Mouse (Mus musculus): ENCODE results near the gene 3100002H09Rik. TPM values are rescaled to one million over a fixed set of nuclear protein-coding genes. Genes with fewer than 3 reads are reported as not detected.

The 3100002H09Rik gene
- polyA plus RNA-seq, 1 experiment from 2014 or later = not detected

DNA sequence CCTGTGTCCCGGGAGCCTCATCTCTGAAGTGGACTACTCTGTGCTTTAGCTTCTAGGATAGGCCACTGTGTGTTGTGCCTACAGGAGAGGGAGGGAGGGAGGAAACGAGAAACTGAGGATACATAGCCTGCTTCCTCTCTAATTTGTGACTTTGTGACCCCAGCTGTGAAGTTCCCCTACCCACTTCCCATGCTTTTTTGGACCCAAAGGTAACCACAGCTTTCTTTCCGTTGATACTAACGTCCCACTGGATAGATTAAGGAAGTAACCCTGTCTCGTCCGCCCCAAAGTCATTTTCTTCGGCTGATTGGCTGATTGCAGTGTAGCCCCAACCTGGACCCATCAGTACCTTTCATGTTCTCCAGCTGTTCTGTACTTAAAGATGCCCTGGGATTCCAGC, 29.9 kb downstream of the 3100002H09Rik start:
- ATAC-seq (ENCODE audit: insufficient number of reproducible peaks, low FRiP score, low TSS enrichment, low read depth) (no peak), DNase-seq (ENCODE audit: low spot score) (no peak)
- Histone ChIP-seq H3K36me3 (ENCODE audit: control insufficient read depth, insufficient read depth, low read length) (no peaks in the 10 kb centered on the region), H3K27me3 (ENCODE audit: control insufficient read depth, insufficient read depth, low read length) (peaks cover 12% of the 10 kb centered on the region), H3K9me3 (ENCODE audit: control insufficient read depth, low read length) (no peaks in the 10 kb centered on the region), H3K4me1 (ENCODE audit: control insufficient read depth, insufficient read depth, low read length) (0 out of 2 replicates have a peak, but pooled peaks cover 2% of the 10 kb centered on the region), H3K9ac (ENCODE audit: low read length) (no peak overlapping the region), H3K27ac (replicated peaks; ENCODE audit: low read depth, low read length) (no peak overlapping the region), H3K4me2 (ENCODE audit: low read depth, severe bottlenecking) (no peak overlapping the region), H3K4me3 (ENCODE audit: low read depth, low read length) (no peak overlapping the region)
- 76% methylated on average over 7 of the region's 7 CpGs for WGBS

DNA sequence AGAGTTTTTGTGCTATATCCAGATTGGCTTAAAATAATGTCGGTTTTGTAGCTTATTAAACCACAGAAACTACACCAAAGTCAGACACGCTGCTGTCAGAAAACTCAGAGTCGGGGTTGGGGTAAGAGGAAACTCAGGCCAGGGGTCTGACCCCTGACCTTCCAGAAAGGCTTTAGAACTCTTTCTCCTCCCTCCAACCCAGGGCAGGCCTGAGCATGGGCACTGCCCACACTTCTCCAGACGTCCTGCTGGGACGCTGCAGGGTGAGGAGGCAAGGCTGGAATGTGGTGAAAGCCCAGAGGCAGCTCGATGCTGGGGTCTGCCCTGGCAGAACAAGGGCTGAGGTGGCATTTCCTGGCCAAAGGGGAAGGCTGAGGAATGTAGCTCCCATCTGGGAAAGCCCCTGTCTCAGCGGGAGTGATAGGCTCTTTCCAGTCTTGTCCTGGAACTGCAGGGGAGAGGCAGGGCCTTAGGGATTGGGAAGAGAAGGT, 34.6 kb downstream of the 3100002H09Rik start:
- Histone ChIP-seq H3K36me3 (ENCODE audit: control insufficient read depth, insufficient read depth, low read length) (no peaks in the 10 kb centered on the region), H3K9me3 (ENCODE audit: control insufficient read depth, low read length) (no peaks in the 10 kb centered on the region), H3K9ac (ENCODE audit: low read length) (no peak overlapping the region), H3K27me3 (ENCODE audit: control insufficient read depth, insufficient read depth, low read length) (peaks cover 41% of the 10 kb centered on the region), H3K4me2 (ENCODE audit: low read depth, severe bottlenecking) (peak overlapping the region; percentile 60; the same call in 1 of the 2 replicates), H3K4me3 (ENCODE audit: low read depth, low read length) (no peak overlapping the region; the same call in 1 of the 2 replicates), H3K4me1 (ENCODE audit: control insufficient read depth, insufficient read depth, low read length) (0 out of 2 replicates have a peak, but pooled peaks cover 2% of the 10 kb centered on the region), H3K27ac (replicated peaks; ENCODE audit: low read depth, low read length) (no peak overlapping the region)
- DNase-seq (ENCODE audit: low spot score) (peak; percentile 30), ATAC-seq (ENCODE audit: insufficient number of reproducible peaks, low FRiP score, low TSS enrichment, low read depth) (no peak)
- WGBS = 3% methylated on average over 7 of the region's 7 CpGs

DNA sequence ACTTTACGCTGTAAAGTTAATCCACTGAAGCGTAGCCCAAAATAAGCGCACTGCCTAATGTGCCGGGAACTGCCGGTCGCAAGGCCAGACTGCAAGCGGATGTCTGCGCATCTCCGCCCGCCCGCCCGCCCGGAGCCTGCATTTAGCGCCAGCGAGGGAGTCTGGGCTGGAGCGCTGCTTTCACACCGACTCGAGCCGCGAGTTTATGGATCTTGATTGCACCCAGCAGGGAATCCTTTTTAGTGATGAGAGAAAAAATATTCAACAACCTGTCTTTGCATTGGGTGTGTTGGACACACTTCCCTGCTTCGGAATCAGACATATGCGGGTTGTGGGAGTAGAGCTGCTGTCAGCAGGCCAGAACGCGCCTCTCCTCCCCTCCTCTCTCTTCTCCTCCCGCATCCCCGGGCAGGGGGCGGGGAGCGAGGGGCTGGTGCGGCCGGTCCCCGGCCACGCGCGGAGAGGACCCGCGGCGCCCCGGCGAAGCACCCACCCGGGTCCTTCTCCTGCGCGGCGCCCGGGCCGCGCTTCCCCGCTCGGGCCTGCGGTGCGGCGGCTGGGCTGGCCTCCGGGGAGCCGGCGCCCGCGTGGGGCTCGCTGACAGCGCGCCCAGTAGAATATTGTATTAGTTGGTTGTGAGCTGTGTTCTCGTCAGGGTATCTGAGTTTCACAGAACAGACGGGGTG, 35.2 kb downstream of the 3100002H09Rik start:
- DNase-seq (ENCODE audit: low spot score) (peak; percentile 52), ATAC-seq (ENCODE audit: insufficient number of reproducible peaks, low FRiP score, low TSS enrichment, low read depth) (no peak)
- H3K4me1 ChIP-seq (ENCODE audit: control insufficient read depth, insufficient read depth, low read length) = 0 out of 2 replicates have a peak, but pooled peaks cover 2% of the 10 kb centered on the region
- H3K27ac ChIP-seq (replicated peaks; ENCODE audit: low read depth, low read length) = no peak overlapping the region
- H3K4me2 ChIP-seq (ENCODE audit: low read depth, severe bottlenecking) = peak overlapping the region; percentile 60
- peak overlapping the region; percentile 25 for H3K4me3 ChIP-seq (ENCODE audit: low read depth, low read length)
- no peaks in the 10 kb centered on the region for H3K9me3 ChIP-seq (ENCODE audit: control insufficient read depth, low read length)
- WGBS = under 1% methylated on average over 58 of the region's 61 CpGs
- no peaks in the 10 kb centered on the region for H3K36me3 ChIP-seq (ENCODE audit: control insufficient read depth, insufficient read depth, low read length)
- H3K27me3 ChIP-seq (ENCODE audit: control insufficient read depth, insufficient read depth, low read length) = peaks cover 41% of the 10 kb centered on the region
- no peak overlapping the region for H3K9ac ChIP-seq (ENCODE audit: low read length)

DNA sequence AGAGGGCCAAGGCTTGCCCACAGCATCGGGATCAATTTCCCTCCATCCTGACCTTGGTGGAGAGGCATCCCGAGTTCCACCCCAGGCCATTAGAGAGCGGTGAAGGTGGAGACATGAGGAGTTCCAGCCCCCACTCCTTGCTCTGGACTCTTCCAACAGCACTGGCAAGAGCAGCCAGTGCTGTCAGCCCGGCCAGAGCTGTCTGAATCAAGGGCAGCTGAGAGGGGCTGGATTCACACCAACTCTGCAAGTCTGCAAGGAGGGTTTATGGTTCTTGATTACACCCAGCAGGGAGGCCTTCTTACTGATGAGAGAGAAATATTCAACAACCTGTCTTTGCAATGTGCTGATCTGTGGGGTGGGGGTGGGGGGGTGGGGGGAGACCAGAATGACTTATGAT, 37.0 kb downstream of the 3100002H09Rik start:
- H3K4me3 ChIP-seq (ENCODE audit: low read depth, low read length) = no peak overlapping the region
- H3K9me3 ChIP-seq (ENCODE audit: control insufficient read depth, low read length) = no peaks in the 10 kb centered on the region
- no peak for ATAC-seq (ENCODE audit: insufficient number of reproducible peaks, low FRiP score, low TSS enrichment, low read depth)
- DNase-seq (ENCODE audit: low spot score) = no peak
- H3K27me3 ChIP-seq (ENCODE audit: control insufficient read depth, insufficient read depth, low read length) = peaks cover 46% of the 10 kb centered on the region
- no peak overlapping the region for H3K9ac ChIP-seq (ENCODE audit: low read length)
- H3K4me1 ChIP-seq (ENCODE audit: control insufficient read depth, insufficient read depth, low read length) = 0 out of 2 replicates have a peak, but pooled peaks cover 2% of the 10 kb centered on the region
- 27% methylated on average over 4 of the region's 4 CpGs for WGBS
- H3K36me3 ChIP-seq (ENCODE audit: control insufficient read depth, insufficient read depth, low read length) = no peaks in the 10 kb centered on the region
- H3K4me2 ChIP-seq (ENCODE audit: low read depth, severe bottlenecking) = no peak overlapping the region
- H3K27ac ChIP-seq (replicated peaks; ENCODE audit: low read depth, low read length) = no peak overlapping the region

DNA sequence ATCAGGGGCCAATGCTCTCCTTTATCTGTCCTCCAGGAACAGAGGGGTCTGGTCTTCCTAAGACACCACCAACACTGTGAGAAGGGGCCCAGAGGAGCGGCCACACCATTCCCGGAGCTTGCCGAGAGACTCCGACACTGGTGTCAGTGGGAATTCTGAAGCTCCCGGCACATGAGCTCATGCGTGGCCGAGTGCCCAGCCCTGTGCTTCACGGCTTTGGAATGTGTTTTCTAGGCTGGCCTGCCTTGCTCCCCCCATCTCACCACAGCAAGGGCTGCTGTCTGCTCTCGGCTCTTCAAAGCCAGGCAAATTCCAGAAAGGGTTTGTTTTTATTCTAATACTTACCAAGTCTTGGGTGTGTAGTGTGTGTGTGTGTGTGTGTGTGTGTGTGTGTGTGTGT, 39.6 kb downstream of the 3100002H09Rik start:
- no peak overlapping the region for H3K9ac ChIP-seq (ENCODE audit: low read length)
- ATAC-seq (ENCODE audit: insufficient number of reproducible peaks, low FRiP score, low TSS enrichment, low read depth) (no peak), DNase-seq (ENCODE audit: low spot score) (no peak)
- H3K27me3 ChIP-seq (ENCODE audit: control insufficient read depth, insufficient read depth, low read length) = peaks cover 36% of the 10 kb centered on the region
- H3K27ac ChIP-seq (replicated peaks; ENCODE audit: low read depth, low read length) = no peak overlapping the region
- H3K9me3 ChIP-seq (ENCODE audit: control insufficient read depth, low read length) = no peaks in the 10 kb centered on the region
- no peaks in the 10 kb centered on the region for H3K36me3 ChIP-seq (ENCODE audit: control insufficient read depth, insufficient read depth, low read length)
- 0 out of 2 replicates have a peak, but pooled peaks cover 2% of the 10 kb centered on the region for H3K4me1 ChIP-seq (ENCODE audit: control insufficient read depth, insufficient read depth, low read length)
- no peak overlapping the region for H3K4me2 ChIP-seq (ENCODE audit: low read depth, severe bottlenecking)
- WGBS = 81% methylated on average over 9 of the region's 9 CpGs
- H3K4me3 ChIP-seq (ENCODE audit: low read depth, low read length) = no peak overlapping the region

DNA sequence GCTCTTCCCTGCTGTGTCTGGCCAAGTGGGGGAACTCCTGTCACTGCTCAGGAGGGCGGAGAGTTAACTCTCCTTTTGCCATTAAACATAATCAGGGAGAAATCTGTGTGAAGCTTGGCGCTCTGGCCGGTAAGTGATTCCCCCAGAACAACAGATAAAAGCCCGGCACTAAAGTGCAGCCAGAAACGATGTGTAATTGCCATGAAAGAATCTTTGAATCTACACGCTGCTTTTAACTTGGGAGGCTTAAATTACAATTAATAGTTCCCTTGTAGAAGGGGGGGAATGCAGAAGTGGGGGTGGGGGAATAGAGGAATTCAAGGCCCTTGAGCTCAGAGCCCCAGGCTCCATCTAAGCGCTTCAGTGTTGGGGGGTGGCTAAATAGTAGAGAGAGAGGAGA, 40.9 kb downstream of the 3100002H09Rik start:
- WGBS = 17% methylated on average over 7 of the region's 7 CpGs
- H3K4me3 ChIP-seq (ENCODE audit: low read depth, low read length) = no peak overlapping the region
- H3K9me3 ChIP-seq (ENCODE audit: control insufficient read depth, low read length) = no peaks in the 10 kb centered on the region
- ATAC-seq (ENCODE audit: insufficient number of reproducible peaks, low FRiP score, low TSS enrichment, low read depth) = no peak
- H3K4me2 ChIP-seq (ENCODE audit: low read depth, severe bottlenecking) = no peak overlapping the region
- no peak for DNase-seq (ENCODE audit: low spot score)
- H3K27ac ChIP-seq (replicated peaks; ENCODE audit: low read depth, low read length) = no peak overlapping the region
- H3K36me3 ChIP-seq (ENCODE audit: control insufficient read depth, insufficient read depth, low read length) = no peaks in the 10 kb centered on the region
- peaks cover 24% of the 10 kb centered on the region for H3K27me3 ChIP-seq (ENCODE audit: control insufficient read depth, insufficient read depth, low read length)
- no peaks in the 10 kb centered on the region for H3K4me1 ChIP-seq (ENCODE audit: control insufficient read depth, insufficient read depth, low read length)
- H3K9ac ChIP-seq (ENCODE audit: low read length) = no peak overlapping the region

DNA sequence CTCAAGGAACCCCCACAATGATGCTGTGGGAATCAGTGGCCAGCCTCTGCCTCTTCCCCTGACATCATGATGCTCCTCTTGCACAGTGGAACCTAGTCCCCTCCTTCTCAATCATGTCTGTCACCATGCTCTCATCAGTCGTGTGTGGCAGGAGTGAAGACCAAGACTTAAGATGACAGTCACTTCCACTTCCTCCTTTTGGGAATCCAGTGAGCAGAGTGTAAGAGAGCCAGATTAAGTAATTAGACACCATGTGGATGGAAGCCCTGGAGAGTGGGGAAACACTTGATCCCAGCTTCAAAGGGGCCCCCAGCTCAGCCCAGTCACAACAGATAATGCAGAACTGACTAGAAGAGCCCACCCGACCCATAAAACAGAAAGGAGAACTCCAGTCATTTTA, 47.2 kb downstream of the 3100002H09Rik start:
- Histone ChIP-seq H3K9ac (ENCODE audit: low read length) (no peak overlapping the region), H3K27me3 (ENCODE audit: control insufficient read depth, insufficient read depth, low read length) (no peaks in the 10 kb centered on the region; the same call in 1 of the 2 replicates), H3K4me1 (ENCODE audit: control insufficient read depth, insufficient read depth, low read length) (no peaks in the 10 kb centered on the region), H3K4me2 (ENCODE audit: low read depth, severe bottlenecking) (no peak overlapping the region), H3K9me3 (ENCODE audit: control insufficient read depth, low read length) (no peaks in the 10 kb centered on the region), H3K4me3 (ENCODE audit: low read depth, low read length) (no peak overlapping the region), H3K27ac (replicated peaks; ENCODE audit: low read depth, low read length) (no peak overlapping the region), H3K36me3 (ENCODE audit: control insufficient read depth, insufficient read depth, low read length) (no peaks in the 10 kb centered on the region)
- ATAC-seq (ENCODE audit: insufficient number of reproducible peaks, low FRiP score, low TSS enrichment, low read depth) (no peak), DNase-seq (ENCODE audit: low spot score) (no peak)
- 59% methylated on average over 2 of the region's 2 CpGs for WGBS

DNA sequence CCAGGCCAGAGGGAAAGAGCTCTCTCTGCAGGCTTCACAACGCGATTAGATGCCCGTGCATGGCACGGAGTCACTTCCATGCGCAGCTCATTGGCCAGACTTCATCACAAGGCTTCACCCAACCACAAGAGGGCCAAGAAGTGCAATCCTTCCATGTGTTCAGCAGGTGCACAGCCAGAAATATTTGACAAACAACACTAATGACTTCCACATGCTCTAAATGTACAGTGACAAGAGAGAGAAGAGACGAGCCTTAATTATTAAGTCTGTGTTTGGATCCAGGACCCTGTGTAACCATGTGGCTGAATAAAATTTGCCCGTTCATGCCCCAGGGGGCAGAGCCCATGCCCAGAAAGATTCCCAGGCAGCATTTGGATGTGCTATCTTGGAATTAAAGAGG, 47.9 kb downstream of the 3100002H09Rik start:
- no peak overlapping the region for H3K4me2 ChIP-seq (ENCODE audit: low read depth, severe bottlenecking)
- DNase-seq (ENCODE audit: low spot score) (no peak), ATAC-seq (ENCODE audit: insufficient number of reproducible peaks, low FRiP score, low TSS enrichment, low read depth) (no peak)
- no peaks in the 10 kb centered on the region for H3K9me3 ChIP-seq (ENCODE audit: control insufficient read depth, low read length)
- H3K27ac ChIP-seq (replicated peaks; ENCODE audit: low read depth, low read length) = no peak overlapping the region
- H3K9ac ChIP-seq (ENCODE audit: low read length) = no peak overlapping the region
- no peaks in the 10 kb centered on the region for H3K36me3 ChIP-seq (ENCODE audit: control insufficient read depth, insufficient read depth, low read length)
- 60% methylated on average over 7 of the region's 7 CpGs for WGBS
- no peaks in the 10 kb centered on the region; the same call in 1 of the 2 replicates for H3K27me3 ChIP-seq (ENCODE audit: control insufficient read depth, insufficient read depth, low read length)
- no peak overlapping the region for H3K4me3 ChIP-seq (ENCODE audit: low read depth, low read length)
- H3K4me1 ChIP-seq (ENCODE audit: control insufficient read depth, insufficient read depth, low read length) = no peaks in the 10 kb centered on the region

All from limb, embryonic 11.5 days (tissue).